ENCODE assay signal across 12 mouse cellular contexts in the genomic region with DNA sequence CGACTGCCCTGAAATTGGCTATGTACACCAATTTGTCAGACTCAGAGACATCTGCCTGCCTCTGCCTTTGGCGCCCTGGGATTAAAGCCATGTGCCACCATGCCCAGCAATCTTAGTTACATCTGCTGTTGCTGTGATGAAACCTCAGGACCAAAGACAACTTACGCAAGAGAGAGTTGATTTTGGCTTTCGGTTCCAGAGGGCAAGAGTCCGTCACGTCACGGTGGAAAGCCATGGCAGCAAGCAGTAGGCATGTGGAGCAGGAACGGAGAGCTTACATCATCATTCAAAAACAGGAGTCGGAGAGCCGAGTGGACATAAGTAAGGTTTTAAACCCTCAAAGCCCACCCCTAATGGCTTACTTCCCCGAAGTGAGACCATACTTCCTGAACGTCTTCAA. TPM values are rescaled to one million over a fixed set of nuclear protein-coding genes. Genes with fewer than 3 reads are reported as not detected.
DNase-seq lines count a peak whose midpoint lies in the region; ATAC-seq and TF ChIP-seq lines count a peak whose summit lies in the region.
"Had no signal": no experiment of that assay in that cellular context is flagged by ENCODE, and none has a peak within 500 bp of the region (broad histone marks: within the 10 kb centered on the region; RNA-seq: fewer than 3 reads in every experiment).

No protein-coding gene starts in this region.

- TF ChIP-seq POLR2A in kidney, adult 2 months (IDR thresholded peaks at IDR 0.05; ENCODE audit: low read depth, low read length): no peak

- H3K9me3 ChIP-seq in liver, embryonic 14.5 days (ENCODE audit: control insufficient read depth, low read length): no peaks in the 10 kb centered on the region
- H3K9me3 ChIP-seq: embryonic facial prominence, embryonic 10.5 days; forebrain, embryonic 15.5 days; limb, embryonic 12.5 days; midbrain, embryonic 12.5 days had no signal

- peak overlapping the region; percentile 99 for H3K27ac ChIP-seq in kidney, adult 2 months (ENCODE audit: insufficient read depth, low read depth, low read length)
- H3K27ac ChIP-seq in liver, embryonic 14.5 days: no peak overlapping the region
- H3K27ac ChIP-seq: embryonic facial prominence, embryonic 10.5 days; forebrain, embryonic 15.5 days; limb, embryonic 12.5 days; midbrain, embryonic 12.5 days had no signal

- peaks cover 35% of the 10 kb centered on the region for H3K4me1 ChIP-seq in kidney, adult 2 months (ENCODE audit: control insufficient read depth, insufficient read depth, low read length)
- H3K4me1 ChIP-seq in liver, embryonic 14.5 days (replicated peaks; ENCODE audit: control insufficient read depth in 2 of 2, insufficient read depth in 2 of 2, low read length in 1 of 2): peaks cover 27 to 36% of the 10 kb centered on the region in 2 experiments
- H3K4me1 ChIP-seq: forebrain, embryonic 15.5 days; limb, embryonic 12.5 days; midbrain, embryonic 12.5 days had no signal

- H3K27me3 ChIP-seq in kidney, adult 2 months (replicated peaks; ENCODE audit: control insufficient read depth, insufficient read depth, low read length): no peaks in the 10 kb centered on the region
- H3K27me3 ChIP-seq in liver, embryonic 14.5 days (ENCODE audit: control insufficient read depth, insufficient read depth, low read length): no peaks in the 10 kb centered on the region
- H3K27me3 ChIP-seq: forebrain, embryonic 15.5 days; limb, embryonic 12.5 days; midbrain, embryonic 12.5 days had no signal

- 54% methylated on average over 12 of the region's 12 CpGs for WGBS in kidney, adult 2 months
- WGBS in liver, embryonic 14.5 days (ENCODE audit: insufficient replicate concordance): 39% methylated on average over 12 of the region's 12 CpGs

- DNase-seq in adrenal gland, adult 2 months: peak; percentile 44
- no peak for DNase-seq in adrenal gland, postnatal 4 days (ENCODE audit: low spot score in 2 of 2)
- peak; percentile 53 for DNase-seq in CD4-positive, CD25-positive, alpha-beta regulatory T cell, adult 2 months (ENCODE audit: low read depth, low spot score)
- DNase-seq in kidney, adult 2 months: peak; percentile 88
- DNase-seq in liver, embryonic 14.5 days (ENCODE audit: low read depth in 3 of 3, low spot score in 3 of 3): peak in 2 of 3 experiments; percentile 19 to 39
- no peak for DNase-seq in retina, embryonic 14.5 days (ENCODE audit: low spot score)
- no peak for DNase-seq in right cerebral cortex, postnatal 4 days

- peak overlapping the region; percentile 41 for H3K4me2 ChIP-seq in liver, embryonic 14.5 days (ENCODE audit: low read depth)
- H3K4me2 ChIP-seq: forebrain, embryonic 15.5 days; limb, embryonic 12.5 days; midbrain, embryonic 12.5 days had no signal

- peak; percentile 36 for ATAC-seq in liver, embryonic 14.5 days (ENCODE audit: insufficient read depth)
- ATAC-seq in cerebellum, adult (ENCODE audit: insufficient number of reproducible peaks, low FRiP score, low TSS enrichment): no peak
- ATAC-seq: forebrain, embryonic 15.5 days had no signal

- peak overlapping the region; percentile 15 for H3K4me3 ChIP-seq in kidney, adult 2 months (ENCODE audit: insufficient read depth, low read depth, low read length)
- no peak overlapping the region for H3K4me3 ChIP-seq in liver, embryonic 14.5 days (ENCODE audit: insufficient read depth in 1 of 2, low read depth in 2 of 2, low read length in 2 of 2)
- H3K4me3 ChIP-seq: embryonic facial prominence, embryonic 10.5 days; forebrain, embryonic 15.5 days; limb, embryonic 12.5 days; midbrain, embryonic 12.5 days had no signal

- H3K9ac ChIP-seq in liver, embryonic 14.5 days (replicated peaks): no peak overlapping the region
- H3K9ac ChIP-seq: forebrain, embryonic 15.5 days; limb, embryonic 12.5 days; midbrain, embryonic 12.5 days had no signal

- TF ChIP-seq EP300 in liver, embryonic 14.5 days (IDR thresholded peaks at IDR 0.05; ENCODE audit: low read depth): no peak

- no peak for TF ChIP-seq CTCF in kidney, adult 2 months (conservative IDR thresholded peaks at IDR 0.05; ENCODE audit: insufficient read depth, insufficient read length, low read depth, low read length)
- TF ChIP-seq CTCF in liver, embryonic 14.5 days (IDR thresholded peaks at IDR 0.05; ENCODE audit: low read depth): no peak

- H3K36me3 ChIP-seq in kidney, adult 2 months (ENCODE audit: control insufficient read depth, insufficient read depth, low read length): no peaks in the 10 kb centered on the region
- H3K36me3 ChIP-seq in liver, embryonic 14.5 days (replicated peaks; ENCODE audit: control insufficient read depth, insufficient read depth, low read depth): no peaks in the 10 kb centered on the region
- H3K36me3 ChIP-seq: embryonic facial prominence, embryonic 10.5 days; forebrain, embryonic 15.5 days; limb, embryonic 12.5 days; midbrain, embryonic 12.5 days had no signal

RNA-seq across cellular contexts. Expression of a gene that starts 42.3 kb away (rescaled TPM):
- total RNA-seq in adrenal gland, adult 2 months (2021): 100 to 1,000 TPM; 212 to 218 TPM
- 93.3 and 162 TPM in 2 replicates for polyA plus RNA-seq in adrenal gland, adult 2 months (2012; rRNA removed)
- total RNA-seq in adrenal gland, postnatal 4 days (2021): 100 to 1,000 TPM; 105 to 107 TPM
- polyA plus RNA-seq in kidney, adult 2 months (2012; rRNA removed): 69.6 and 73.2 TPM in 2 replicates
- 16.4 and 23.8 TPM in 2 replicates for polyA plus RNA-seq in liver, embryonic 14.5 days (2012; rRNA removed)
- 21.0 and 23.8 TPM in 2 replicates for polyA plus RNA-seq in liver, embryonic 14.5 days (2014; fragmentation: Nextera tagmentation; extraction: Ambion mirVana)

Comparison
In these comparisons a context has a peak if more than half of its experiments do, and no peak if none do; other contexts are left out.
1. DNase-seq: peak in adrenal gland, adult 2 months (single experiment), CD4-positive, CD25-positive, alpha-beta regulatory T cell, adult 2 months (single experiment), kidney, adult 2 months (single experiment) and liver, embryonic 14.5 days (2 of 3); none in adrenal gland, postnatal 4 days (0 of 2), retina, embryonic 14.5 days (single experiment) and right cerebral cortex, postnatal 4 days (single experiment).